Mouse (Mus musculus) lung, embryonic 14.5 days (tissue): Measurements from ENCODE around the gene Ammecr1. TPM values are rescaled to one million over a fixed set of nuclear protein-coding genes. Genes with fewer than 3 reads are reported as not detected.

Source experiments
- ATAC-seq: fragments of 200-750 bp; cut with Nextera tagmentation; 2 replicates; pipeline ENCODE4 v1.8.0; 2017; ENCODE audit warnings: mild to moderate bottlenecking, moderate TSS enrichment, moderate library complexity; ENCODE audit not compliant: insufficient read depth
- DNase-seq: peaks from one replicate; pipeline ENCODE4 v3.0.0-alpha.2; 2015
- H3K27ac ChIP-seq: fragments of 300-500 bp; sonication (generic); 2 replicates; pipeline ENCODE4 v1.5.1; 2014; ENCODE audit warnings: low read depth, mild to moderate bottlenecking, moderate library complexity
- H3K27me3 ChIP-seq: fragments of 300-500 bp; sonication (generic); 2 replicates; pipeline ENCODE4 v1.6.1; 2014; ENCODE audit warnings: low read length, control low read depth; ENCODE audit not compliant: insufficient read depth
- H3K36me3 ChIP-seq: fragments of 300-500 bp; sonication (generic); 2 replicates; pipeline ENCODE4 v1.6.1; 2014; ENCODE audit warnings: control low read depth; ENCODE audit not compliant: insufficient read depth
- H3K4me1 ChIP-seq: fragments of 300-500 bp; sonication (generic); 2 replicates; pipeline ENCODE4 v1.6.1; 2014; ENCODE audit warnings: antibody characterized with exemption, control low read depth; ENCODE audit not compliant: insufficient read depth
- H3K4me2 ChIP-seq: fragments of 300-500 bp; sonication (generic); 2 replicates; pipeline ENCODE4 v1.6.1; 2014; ENCODE audit warnings: mild to moderate bottlenecking
- H3K4me3 ChIP-seq: fragments of 300-500 bp; sonication (generic); 2 replicates; pipeline ENCODE4 v1.5.1; 2014; ENCODE audit warnings: low read depth, low read length
- H3K9ac ChIP-seq: fragments of 300-500 bp; sonication (generic); 2 replicates; pipeline ENCODE4 v1.6.1; 2014
- H3K9me3 ChIP-seq: fragments of 300-500 bp; sonication (generic); 2 replicates; pipeline ENCODE4 v1.6.1; 2016; ENCODE audit warnings: low read depth, low read length, control low read depth
- CTCF ChIP-seq: IDR thresholded peaks from 2 replicates; pipeline ENCODE4 v1.5.1; 2016; ENCODE audit warnings: antibody characterized with exemption, low read depth
- WGBS: fragments of 180-500 bp; shearing (Covaris S2); extraction: QIAGEN DNeasy Blood & Tissue Kit; methylation state at CpG from one replicate; pipeline ENCODE4 v1.1.7; 2014; 5-methylcytosine and 5-hydroxymethylcytosine counted together
- polyA plus RNA-seq: library from polyadenylated mRNA; unstranded; fragments of >200 nt; fragmentation: Nextera tagmentation; extraction: Ambion mirVana; gene quantifications from 2 replicates; pipeline ENCODE4 v1.2.1, GENCODE M21; 2014

Ammecr1 gene
- polyA plus RNA-seq, 1 experiment from 2014 or later = 16.4 TPM

GRCm38 (mm10) chrX:142829866-142830470 lies 136.6 kb downstream of the Ammecr1 start:
- H3K4me3 ChIP-seq = no peak overlapping the region
- no peak overlapping the region for H3K27ac ChIP-seq
- DNase-seq (no peak), ATAC-seq (no peak)
- H3K4me1 ChIP-seq = no peaks in the 10 kb centered on the region
- WGBS = 77% methylated on average over 12 of the region's 12 CpGs
- no peak for TF ChIP-seq CTCF
- no peaks in the 10 kb centered on the region for H3K9me3 ChIP-seq
- no peaks in the 10 kb centered on the region for H3K27me3 ChIP-seq
- H3K36me3 ChIP-seq = peaks cover 5% of the 10 kb centered on the region; the same call in 1 of the 2 replicates
- no peak overlapping the region for H3K9ac ChIP-seq
- no peak overlapping the region for H3K4me2 ChIP-seq

GRCm38 (mm10) chrX:142829267-142829666 lies 137.3 kb downstream of the Ammecr1 start:
- Histone ChIP-seq H3K4me2 (no peak overlapping the region), H3K27ac (no peak overlapping the region), H3K36me3 (peaks cover 5% of the 10 kb centered on the region; the same call in 1 of the 2 replicates), H3K9ac (no peak overlapping the region), H3K27me3 (no peaks in the 10 kb centered on the region), H3K4me3 (no peak overlapping the region), H3K9me3 (no peaks in the 10 kb centered on the region), H3K4me1 (no peaks in the 10 kb centered on the region)
- ATAC-seq (no peak), DNase-seq (no peak)
- no peak for TF ChIP-seq CTCF
- 84% methylated on average over 2 of the region's 2 CpGs for WGBS

GRCm38 (mm10) chrX:142828184-142828908 lies 138.2 kb downstream of the Ammecr1 start:
- no peaks in the 10 kb centered on the region for H3K4me1 ChIP-seq
- ATAC-seq = peak; percentile 35; the same call in 1 of the 2 replicates
- DNase-seq = peak; percentile 19
- no peaks in the 10 kb centered on the region for H3K9me3 ChIP-seq
- no peak overlapping the region for H3K27ac ChIP-seq
- WGBS = 53% methylated on average over 13 of the region's 13 CpGs
- H3K4me2 ChIP-seq = no peak overlapping the region
- TF ChIP-seq CTCF = no peak
- no peaks in the 10 kb centered on the region for H3K27me3 ChIP-seq
- no peak overlapping the region for H3K9ac ChIP-seq
- no peaks in the 10 kb centered on the region for H3K36me3 ChIP-seq
- H3K4me3 ChIP-seq = no peak overlapping the region

GRCm38 (mm10) chrX:142827644-142828043 lies 138.9 kb downstream of the Ammecr1 start:
- no peaks in the 10 kb centered on the region for H3K36me3 ChIP-seq
- H3K9ac ChIP-seq = no peak overlapping the region
- H3K27me3 ChIP-seq = no peaks in the 10 kb centered on the region
- DNase-seq (no peak), ATAC-seq (no peak)
- H3K4me2 ChIP-seq = no peak overlapping the region
- no peak overlapping the region for H3K27ac ChIP-seq
- no peaks in the 10 kb centered on the region for H3K9me3 ChIP-seq
- H3K4me3 ChIP-seq = no peak overlapping the region
- WGBS = 40% methylated on average over 1 of the region's 1 CpGs
- no peaks in the 10 kb centered on the region for H3K4me1 ChIP-seq
- TF ChIP-seq CTCF = no peak; the same call in 1 of the 2 replicates

- H3K9me3 ChIP-seq = no peaks in the 10 kb centered on the region
- no peaks in the 10 kb centered on the region for H3K4me1 ChIP-seq
- 68% methylated on average over 1 of the region's 1 CpGs for WGBS
- ATAC-seq (no peak), DNase-seq (no peak)
- H3K9ac ChIP-seq = no peak overlapping the region
- no peak for TF ChIP-seq CTCF
- H3K4me2 ChIP-seq = no peak overlapping the region
- no peaks in the 10 kb centered on the region for H3K27me3 ChIP-seq
- no peaks in the 10 kb centered on the region for H3K36me3 ChIP-seq
- no peak overlapping the region for H3K4me3 ChIP-seq
- no peak overlapping the region for H3K27ac ChIP-seq
Measured at GRCm38 (mm10) chrX:142825309-142825708, 141.2 kb downstream of the Ammecr1 start.

GRCm38 (mm10) chrX:142821846-142822245 lies 144.7 kb downstream of the Ammecr1 start:
- DNase-seq = peak; percentile 57
- Histone ChIP-seq H3K4me1 (no peaks in the 10 kb centered on the region), H3K9ac (no peak overlapping the region), H3K4me3 (no peak overlapping the region), H3K4me2 (no peak overlapping the region), H3K36me3 (no peaks in the 10 kb centered on the region), H3K27me3 (no peaks in the 10 kb centered on the region), H3K27ac (no peak overlapping the region), H3K9me3 (no peaks in the 10 kb centered on the region)
- ATAC-seq = no peak
- WGBS = 40% methylated on average over 3 of the region's 3 CpGs
- peak; percentile 64 for TF ChIP-seq CTCF

GRCm38 (mm10) chrX:142821239-142821638 lies 145.3 kb downstream of the Ammecr1 start:
- ATAC-seq (no peak), DNase-seq (no peak)
- no peak overlapping the region for H3K9ac ChIP-seq
- no peak overlapping the region for H3K4me3 ChIP-seq
- TF ChIP-seq CTCF = no peak
- WGBS = 61% methylated on average over 6 of the region's 6 CpGs
- no peaks in the 10 kb centered on the region for H3K27me3 ChIP-seq
- H3K27ac ChIP-seq = no peak overlapping the region
- H3K4me1 ChIP-seq = no peaks in the 10 kb centered on the region
- no peaks in the 10 kb centered on the region for H3K36me3 ChIP-seq
- no peak overlapping the region for H3K4me2 ChIP-seq
- H3K9me3 ChIP-seq = no peaks in the 10 kb centered on the region
